Mouse (Mus musculus): ENCODE measurements at regions not wholly inside any gene's neighbourhood (a gene's known extent, or its start where the extent isn't known, plus 50 kb on each side); places are given as distances from the start of the nearest gene placed in this dataset.
"Not testable (repeated sequence)": the region's sequence is repeated elsewhere in the genome, so short reads cannot be mapped to it uniquely, and the experiment has no call there.

DNA sequence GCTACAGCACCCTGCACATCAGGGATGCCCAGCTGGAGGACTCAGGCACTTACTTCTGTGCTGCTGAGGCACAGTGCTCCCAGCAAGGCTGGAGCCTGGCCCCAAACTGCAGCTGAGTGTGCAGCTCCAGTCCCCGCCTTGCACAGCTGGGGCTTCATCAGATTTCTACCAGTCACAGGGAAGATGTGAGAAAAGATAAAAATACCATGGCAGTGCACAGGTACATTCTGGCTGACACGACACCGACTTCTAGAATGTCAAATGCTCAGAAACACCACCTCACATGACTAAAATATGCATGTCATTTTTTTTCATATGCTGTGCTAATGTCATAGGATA lies 806.9 kb upstream of the Olfr1507 start:
- not testable (repeated sequence) for ATAC-seq (replicated peaks; ENCODE audit: insufficient number of reproducible peaks, insufficient read depth, low FRiP score, low read depth)

DNA sequence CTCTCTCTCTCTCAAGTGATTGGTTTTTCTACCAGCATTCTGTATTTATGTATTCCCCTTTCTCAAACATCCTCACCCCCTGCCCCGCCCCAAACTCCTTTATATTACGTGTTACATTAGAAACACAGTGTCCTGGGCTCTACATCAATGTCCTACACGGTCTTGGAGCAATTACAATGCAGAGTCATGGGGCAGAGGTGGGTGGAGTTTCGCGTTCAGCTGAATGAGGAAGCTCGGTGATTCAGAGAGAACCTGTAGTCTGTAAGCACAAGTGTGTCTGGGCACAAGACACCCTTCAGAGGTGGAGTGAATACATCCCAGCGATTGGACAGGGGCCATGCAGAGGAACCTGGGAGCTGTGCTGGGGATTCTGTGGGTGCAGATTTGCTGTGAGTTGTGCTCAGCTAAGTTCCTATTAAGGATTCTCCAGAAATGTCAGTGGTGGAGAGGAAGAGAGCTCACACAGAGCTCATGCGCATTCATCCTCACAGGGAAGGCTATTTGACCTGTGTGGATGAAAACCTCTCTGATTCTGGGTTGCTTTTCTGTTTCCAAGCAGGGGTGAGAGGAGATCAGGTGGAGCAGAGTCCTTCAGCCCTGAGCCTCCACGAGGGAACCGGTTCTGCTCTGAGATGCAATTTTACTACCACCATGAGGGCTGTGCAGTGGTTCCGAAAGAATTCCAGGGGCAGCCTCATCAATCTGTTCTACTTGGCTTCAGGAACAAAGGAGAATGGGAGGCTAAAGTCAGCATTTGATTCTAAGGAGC lies 806.4 kb upstream of the Olfr1507 start:
- H3K36me3 ChIP-seq; H3K27me3 ChIP-seq; H3K4me3 ChIP-seq; H3K4me1 ChIP-seq (replicated peaks); H3K4me2 ChIP-seq; H3K9me3 ChIP-seq (replicated peaks); ATAC-seq (replicated peaks; ENCODE audit: insufficient number of reproducible peaks, insufficient read depth, low FRiP score, low read depth); H3K9ac ChIP-seq; H3K27ac ChIP-seq: not testable (repeated sequence)
- no CpG with 5 or more reads among the region's 11 CpGs for WGBS

More for the DNA sequence above, 806.9 kb upstream of the Olfr1507 start:
- H3K36me3 ChIP-seq; H3K27me3 ChIP-seq; H3K27ac ChIP-seq; H3K4me1 ChIP-seq (replicated peaks); H3K4me2 ChIP-seq; H3K9me3 ChIP-seq (replicated peaks); H3K4me3 ChIP-seq; H3K9ac ChIP-seq: not testable (repeated sequence)
- WGBS = no CpG with 5 or more reads among the region's 3 CpGs

DNA sequence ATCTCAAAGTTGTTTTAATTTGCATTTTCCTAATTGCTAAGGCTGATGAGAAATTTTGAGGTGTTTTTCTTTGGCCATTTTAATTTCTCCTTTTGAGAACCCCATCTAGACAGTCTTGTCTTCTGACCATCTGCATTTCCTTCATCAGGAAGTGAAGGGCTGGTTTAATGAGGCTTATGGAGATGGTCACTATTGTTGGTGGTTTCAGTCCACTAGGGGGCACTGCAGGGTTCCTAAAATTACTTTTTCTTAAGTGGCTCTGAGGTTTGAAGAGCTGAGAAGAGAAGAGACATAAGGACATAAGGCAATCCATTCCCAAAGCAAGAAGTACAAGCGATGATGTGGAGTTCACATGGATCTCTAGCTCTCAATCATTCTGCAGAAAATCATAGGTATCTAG lies 805.6 kb upstream of the Olfr1507 start:
- H3K4me3 ChIP-seq; H3K27me3 ChIP-seq; H3K27ac ChIP-seq; H3K9me3 ChIP-seq (replicated peaks); H3K36me3 ChIP-seq; ATAC-seq (replicated peaks; ENCODE audit: insufficient number of reproducible peaks, insufficient read depth, low FRiP score, low read depth); H3K4me2 ChIP-seq; H3K4me1 ChIP-seq (replicated peaks); H3K9ac ChIP-seq: not testable (repeated sequence)
- WGBS = 58% methylated on average over 1 of the region's 1 CpGs

DNA sequence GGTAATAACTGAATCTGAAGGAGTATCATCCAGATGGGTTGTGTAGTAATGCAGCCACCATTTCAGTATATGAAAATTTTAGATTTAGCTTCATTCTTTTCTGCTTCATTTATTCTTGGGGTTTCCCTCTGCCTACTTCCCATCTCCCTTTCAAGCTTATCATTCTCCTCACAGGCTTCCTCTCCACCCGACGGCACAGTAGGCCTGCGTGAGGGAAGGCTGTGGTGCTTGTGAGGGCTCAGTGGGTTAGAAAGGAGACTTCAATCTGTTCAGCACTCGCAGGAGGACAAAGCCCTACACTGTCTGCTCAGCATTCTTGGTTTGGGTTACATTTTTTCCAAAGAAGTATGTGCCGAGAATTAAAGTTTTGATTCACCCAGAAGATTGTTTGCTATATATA lies 804.2 kb upstream of the Olfr1507 start:
- WGBS = no CpG with 5 or more reads among the region's 5 CpGs
- H3K4me3 ChIP-seq; H3K4me1 ChIP-seq (replicated peaks); H3K36me3 ChIP-seq; H3K27ac ChIP-seq; H3K4me2 ChIP-seq; H3K9ac ChIP-seq; H3K27me3 ChIP-seq; ATAC-seq (replicated peaks; ENCODE audit: insufficient number of reproducible peaks, insufficient read depth, low FRiP score, low read depth); H3K9me3 ChIP-seq (replicated peaks): not testable (repeated sequence)

DNA sequence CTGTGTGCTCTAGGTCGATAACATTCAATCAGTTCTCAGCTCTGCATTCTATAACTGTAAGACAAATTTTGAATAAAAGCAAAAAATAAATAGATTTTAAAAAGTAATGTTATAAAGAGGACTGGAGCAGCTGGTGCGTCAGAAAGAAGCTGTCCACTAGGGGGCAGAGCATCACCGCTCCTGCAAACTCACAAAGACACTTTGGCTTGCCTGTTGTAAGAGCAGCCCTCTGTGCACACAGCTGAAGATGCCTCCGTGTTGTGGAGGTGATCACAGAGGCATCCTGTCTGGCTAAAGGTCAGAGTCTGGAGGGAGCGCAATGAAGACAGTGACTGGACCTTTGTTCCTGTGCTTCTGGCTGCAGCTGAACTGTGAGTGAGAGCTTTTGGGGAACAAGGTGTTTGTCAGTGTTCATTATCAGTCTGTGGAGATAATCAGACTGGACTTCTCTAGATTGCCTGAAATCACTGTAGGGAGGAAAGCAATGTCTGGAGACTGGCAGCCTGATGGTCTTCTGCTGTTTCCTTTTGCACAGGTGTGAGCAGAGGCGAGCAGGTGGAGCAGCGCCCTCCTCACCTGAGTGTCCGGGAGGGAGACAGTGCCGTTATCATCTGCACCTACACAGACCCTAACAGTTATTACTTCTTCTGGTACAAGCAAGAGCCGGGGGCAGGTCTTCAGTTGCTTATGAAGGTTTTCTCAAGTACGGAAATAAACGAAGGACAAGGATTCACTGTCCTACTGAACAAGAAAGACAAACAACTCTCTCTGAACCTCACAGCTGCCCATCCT lies 788.0 kb upstream of the Olfr1507 start:
- not testable (repeated sequence) for H3K4me3 ChIP-seq; H3K27me3 ChIP-seq; H3K4me2 ChIP-seq; H3K36me3 ChIP-seq; ATAC-seq (replicated peaks; ENCODE audit: insufficient number of reproducible peaks, insufficient read depth, low FRiP score, low read depth); H3K9me3 ChIP-seq (replicated peaks); H3K9ac ChIP-seq; H3K27ac ChIP-seq; H3K4me1 ChIP-seq (replicated peaks)
- WGBS = no CpG with 5 or more reads among the region's 12 CpGs

DNA sequence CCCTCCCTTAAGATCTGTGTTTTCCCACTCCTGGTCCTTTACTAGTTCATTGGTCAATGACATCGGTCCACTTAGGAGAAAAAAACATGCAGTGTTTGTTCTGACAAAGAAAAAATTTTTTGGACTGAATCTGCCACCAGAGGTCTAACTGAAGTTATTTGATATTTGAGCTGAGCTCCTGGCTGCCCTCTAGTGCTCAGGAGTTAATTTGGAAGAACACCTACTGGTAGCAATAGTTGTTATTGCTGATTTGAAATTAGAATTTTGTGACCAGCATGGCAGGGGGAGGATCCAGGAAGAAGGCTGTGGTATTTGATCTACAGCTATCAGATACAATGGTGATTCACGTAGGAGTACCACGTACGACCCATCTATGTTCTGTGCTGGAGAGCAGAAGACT lies 777.7 kb upstream of the Olfr1507 start:
- not testable (repeated sequence) for H3K9ac ChIP-seq; H3K4me3 ChIP-seq; ATAC-seq (replicated peaks; ENCODE audit: insufficient number of reproducible peaks, insufficient read depth, low FRiP score, low read depth); H3K27ac ChIP-seq; H3K9me3 ChIP-seq (replicated peaks); H3K27me3 ChIP-seq; H3K36me3 ChIP-seq; H3K4me1 ChIP-seq (replicated peaks); H3K4me2 ChIP-seq
- WGBS = 79% methylated on average over 3 of the region's 4 CpGs

DNA sequence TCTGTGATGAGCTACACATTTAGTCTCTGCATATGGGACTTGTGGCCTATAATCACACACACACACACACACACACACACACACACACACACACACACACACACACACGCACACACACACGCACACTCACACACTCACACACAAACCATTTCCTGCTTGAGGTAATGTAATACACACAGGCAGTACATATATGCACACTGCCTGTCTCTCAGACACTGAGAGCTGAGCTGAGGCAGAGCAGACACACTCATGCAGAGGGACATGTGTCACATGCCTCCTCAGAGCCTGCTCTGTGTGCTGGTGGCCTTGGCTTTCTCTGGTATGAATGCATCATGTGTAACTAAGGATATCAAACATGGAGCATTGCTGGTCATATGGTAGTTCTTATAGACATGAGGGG lies 772.1 kb upstream of the Olfr1507 start:
- not testable (repeated sequence) for H3K36me3 ChIP-seq; H3K4me1 ChIP-seq (replicated peaks); H3K9me3 ChIP-seq (replicated peaks); H3K4me3 ChIP-seq; H3K9ac ChIP-seq; H3K27me3 ChIP-seq; ATAC-seq (replicated peaks; ENCODE audit: insufficient number of reproducible peaks, insufficient read depth, low FRiP score, low read depth); H3K27ac ChIP-seq; H3K4me2 ChIP-seq
- no CpG with 5 or more reads among the region's 2 CpGs for WGBS

DNA sequence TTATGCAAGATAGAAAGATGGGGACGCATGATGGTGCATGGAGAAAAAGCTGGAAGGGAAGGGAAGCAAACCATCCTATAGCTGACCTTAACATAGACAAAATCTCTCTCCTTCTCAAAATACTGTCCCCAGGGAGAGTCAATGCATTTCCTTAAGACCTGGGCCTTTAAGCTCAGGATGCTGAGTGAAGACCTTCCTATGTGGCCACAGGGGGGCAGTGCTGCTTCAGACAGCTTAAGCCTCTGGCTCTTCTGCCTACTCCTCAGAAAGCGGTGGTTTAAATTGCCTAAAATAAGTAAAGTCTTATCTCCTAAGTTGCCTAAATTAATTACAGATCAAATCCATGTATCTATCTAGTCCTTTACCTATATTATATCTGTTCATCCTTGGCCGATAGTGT lies 760.4 kb upstream of the Olfr1507 start:
- not testable (repeated sequence) for H3K4me2 ChIP-seq; H3K27ac ChIP-seq; H3K9ac ChIP-seq; ATAC-seq (replicated peaks; ENCODE audit: insufficient number of reproducible peaks, insufficient read depth, low FRiP score, low read depth); H3K4me1 ChIP-seq (replicated peaks); H3K27me3 ChIP-seq; H3K4me3 ChIP-seq; H3K36me3 ChIP-seq; H3K9me3 ChIP-seq (replicated peaks)
- WGBS = no CpG with 5 or more reads among the region's 3 CpGs

DNA sequence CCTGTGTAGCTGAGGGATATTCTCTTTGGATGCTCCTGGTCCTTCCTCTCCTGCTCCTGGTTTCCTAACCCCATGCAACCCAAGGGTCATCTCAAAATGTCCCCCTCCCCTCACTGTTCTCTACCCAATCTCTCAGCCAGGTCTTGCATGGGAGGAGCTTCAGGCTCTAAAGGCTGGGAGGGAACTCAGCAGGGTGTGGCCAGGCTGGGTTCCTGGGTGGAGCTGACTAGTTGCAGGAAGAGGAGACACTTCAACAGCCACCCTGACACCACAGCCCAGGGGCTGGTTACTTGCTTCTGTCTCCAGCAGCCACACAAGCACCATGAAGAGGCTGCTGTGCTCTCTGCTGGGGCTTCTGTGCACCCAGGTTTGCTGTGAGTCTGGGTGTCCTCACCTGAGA lies 757.9 kb upstream of the Olfr1507 start:
- H3K27ac ChIP-seq; H3K9ac ChIP-seq; H3K4me3 ChIP-seq; H3K4me2 ChIP-seq; ATAC-seq (replicated peaks; ENCODE audit: insufficient number of reproducible peaks, insufficient read depth, low FRiP score, low read depth); H3K9me3 ChIP-seq (replicated peaks); H3K4me1 ChIP-seq (replicated peaks); H3K36me3 ChIP-seq; H3K27me3 ChIP-seq: not testable (repeated sequence)

DNA sequence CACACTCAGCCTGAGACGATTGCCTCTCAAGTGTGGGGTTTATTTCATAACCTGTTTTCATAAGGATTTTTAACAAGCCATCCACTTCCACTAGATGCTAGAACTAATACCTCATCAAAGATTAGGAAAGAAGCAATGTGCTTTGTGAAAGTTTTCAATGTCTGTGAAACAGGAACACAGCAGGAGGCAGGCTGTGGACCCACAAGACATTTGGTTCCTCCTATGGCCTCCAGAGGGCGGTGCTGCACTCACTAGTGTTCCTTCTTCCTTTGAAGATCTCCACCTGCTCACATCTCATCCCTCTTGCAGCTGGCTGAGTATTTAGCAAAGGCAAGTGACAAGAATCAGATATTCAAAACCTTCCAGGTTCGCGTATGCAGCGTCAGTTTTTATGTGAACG lies 735.6 kb upstream of the Olfr1507 start:
- no CpG with 5 or more reads among the region's 6 CpGs for WGBS
- H3K9me3 ChIP-seq (replicated peaks); H3K27ac ChIP-seq; H3K36me3 ChIP-seq; H3K4me1 ChIP-seq (replicated peaks); H3K4me3 ChIP-seq; ATAC-seq (replicated peaks; ENCODE audit: insufficient number of reproducible peaks, insufficient read depth, low FRiP score, low read depth); H3K4me2 ChIP-seq; H3K9ac ChIP-seq; H3K27me3 ChIP-seq: not testable (repeated sequence)

DNA sequence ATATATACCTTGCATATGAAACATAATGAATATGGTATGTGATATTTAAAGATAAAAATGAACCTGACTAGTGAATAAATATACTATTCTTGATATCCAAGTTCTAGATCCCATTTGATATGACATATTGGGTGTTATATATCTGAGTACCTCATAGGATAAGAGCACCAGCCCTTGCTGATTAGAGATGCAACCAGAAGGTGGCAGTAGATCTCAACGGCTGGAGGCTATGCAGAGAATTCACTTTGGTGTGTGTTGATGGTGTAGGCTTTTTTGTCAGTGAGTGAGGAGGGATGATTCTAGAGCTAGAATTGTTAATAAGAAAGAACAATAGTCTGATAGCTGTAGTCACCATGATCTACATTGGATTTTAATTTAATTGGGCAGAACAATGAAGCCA lies 729.2 kb upstream of the Olfr1507 start:
- not testable (repeated sequence) for H3K27ac ChIP-seq; H3K9ac ChIP-seq; H3K36me3 ChIP-seq; H3K4me1 ChIP-seq (replicated peaks); H3K27me3 ChIP-seq; H3K9me3 ChIP-seq (replicated peaks); ATAC-seq (replicated peaks; ENCODE audit: insufficient number of reproducible peaks, insufficient read depth, low FRiP score, low read depth); H3K4me3 ChIP-seq; H3K4me2 ChIP-seq
- no CpG with 5 or more reads among the region's 1 CpGs for WGBS

DNA sequence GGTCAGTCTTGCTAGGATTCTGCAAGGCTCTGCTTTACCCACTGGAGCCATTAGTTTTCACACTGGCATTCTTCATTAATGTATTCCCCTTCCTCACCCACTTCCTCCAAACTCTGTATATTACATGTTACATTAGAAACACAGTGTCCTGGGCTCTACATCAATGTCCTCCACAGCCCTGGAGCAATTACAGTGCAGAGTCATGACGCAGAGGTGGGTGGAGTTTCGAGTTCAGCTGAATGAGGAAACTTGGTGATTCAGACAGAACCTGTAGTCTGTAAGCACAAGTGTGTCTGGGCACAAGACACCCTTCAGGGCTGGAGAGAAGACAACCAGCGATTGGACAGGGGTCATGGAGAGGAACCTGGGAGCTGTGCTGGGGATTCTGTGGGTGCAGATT lies 715.0 kb upstream of the Olfr1507 start:
- H3K27ac ChIP-seq; H3K36me3 ChIP-seq; H3K4me3 ChIP-seq; H3K9ac ChIP-seq; H3K9me3 ChIP-seq (replicated peaks); H3K27me3 ChIP-seq; H3K4me1 ChIP-seq (replicated peaks); ATAC-seq (replicated peaks; ENCODE audit: insufficient number of reproducible peaks, insufficient read depth, low FRiP score, low read depth); H3K4me2 ChIP-seq: not testable (repeated sequence)
- no CpG with 5 or more reads among the region's 3 CpGs for WGBS
